Mouse (Mus musculus): ENCODE measurements around the gene Tmprss3. TPM values are rescaled to one million over a fixed set of nuclear protein-coding genes. Genes with fewer than 3 reads are reported as not detected.
A peak's percentile ranks its signal among the peaks of the same experiment; 100 is the strongest.

The Tmprss3 gene
- polyA plus RNA-seq, 1 experiment from 2014 or later = 0.43 TPM

DNA sequence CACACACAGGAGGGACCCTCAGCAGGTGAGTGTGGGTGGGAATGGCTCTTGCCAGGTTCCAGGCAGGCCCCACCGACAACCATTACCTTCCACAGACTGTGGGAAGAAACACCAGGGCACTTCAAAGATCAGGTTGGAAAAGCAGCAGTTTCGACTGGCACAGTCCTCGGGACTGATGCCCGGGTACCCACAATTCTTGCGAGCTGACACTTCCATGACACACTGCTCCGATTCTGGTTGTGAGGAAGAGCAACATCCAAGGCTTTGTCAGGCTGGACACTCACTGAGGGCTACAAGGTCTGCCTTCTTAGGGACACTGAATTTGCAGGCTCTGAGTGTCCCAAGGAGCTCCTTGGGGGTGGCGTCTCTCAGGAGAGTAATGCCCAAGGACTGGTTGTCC lies 56.7 kb downstream of the Tmprss3 start:
- ATAC-seq (ENCODE audit: insufficient number of reproducible peaks, insufficient read depth, low FRiP score, low read depth) = no peak

DNA sequence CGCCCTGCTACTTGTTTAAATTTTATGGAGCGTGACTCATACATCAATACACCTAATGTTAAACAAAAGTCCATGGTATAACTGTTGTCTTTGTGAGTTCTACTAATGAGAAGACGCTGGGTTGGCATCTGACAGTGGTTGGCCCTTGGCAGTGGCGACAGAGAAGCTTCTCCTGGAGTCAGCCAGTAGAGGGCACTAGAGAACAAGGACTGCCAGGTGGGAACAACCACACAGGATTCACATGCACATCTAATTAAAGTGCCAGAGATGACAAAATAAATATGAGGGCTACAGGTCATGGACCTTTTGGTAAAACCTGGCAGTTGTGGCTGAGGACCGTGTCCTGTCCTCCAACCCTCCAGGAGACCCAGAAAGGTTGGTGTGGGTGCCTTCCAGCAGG lies 60.4 kb downstream of the Tmprss3 start:
- 17% methylated on average over 5 of the region's 5 CpGs for WGBS
- Histone ChIP-seq H3K9ac (replicated peaks; ENCODE audit: low read depth, low read length) (no peak overlapping the region), H3K27me3 (ENCODE audit: control insufficient read depth, insufficient read depth, low read length) (no peaks in the 10 kb centered on the region), H3K27ac (ENCODE audit: low read length) (no peak overlapping the region), H3K9me3 (ENCODE audit: control insufficient read depth, low read depth, low read length) (no peaks in the 10 kb centered on the region), H3K4me3 (ENCODE audit: low read depth, low read length) (no peak overlapping the region), H3K4me2 (replicated peaks; ENCODE audit: low read depth, low read length) (no peak overlapping the region), H3K4me1 (ENCODE audit: control insufficient read depth, insufficient read depth, low read length) (no peaks in the 10 kb centered on the region; the same call in 1 of the 2 replicates), H3K36me3 (ENCODE audit: control insufficient read depth, insufficient read depth, low read length) (no peaks in the 10 kb centered on the region)
- ATAC-seq (ENCODE audit: insufficient number of reproducible peaks, insufficient read depth, low FRiP score, low read depth) = no peak

More for the DNA sequence above, 56.7 kb downstream of the Tmprss3 start:
- no peak overlapping the region for H3K9ac ChIP-seq (replicated peaks; ENCODE audit: low read depth, low read length)
- H3K36me3 ChIP-seq (ENCODE audit: control insufficient read depth, insufficient read depth, low read length) = no peaks in the 10 kb centered on the region
- no peak overlapping the region for H3K27ac ChIP-seq (ENCODE audit: low read length)
- WGBS = 89% methylated on average over 7 of the region's 7 CpGs
- no peaks in the 10 kb centered on the region for H3K27me3 ChIP-seq (ENCODE audit: control insufficient read depth, insufficient read depth, low read length)
- H3K9me3 ChIP-seq (ENCODE audit: control insufficient read depth, low read depth, low read length) = no peaks in the 10 kb centered on the region
- H3K4me3 ChIP-seq (ENCODE audit: low read depth, low read length) = no peak overlapping the region
- no peak overlapping the region for H3K4me2 ChIP-seq (replicated peaks; ENCODE audit: low read depth, low read length)
- 0 out of 2 replicates have a peak, but pooled peaks cover 4% of the 10 kb centered on the region for H3K4me1 ChIP-seq (ENCODE audit: control insufficient read depth, insufficient read depth, low read length)

DNA sequence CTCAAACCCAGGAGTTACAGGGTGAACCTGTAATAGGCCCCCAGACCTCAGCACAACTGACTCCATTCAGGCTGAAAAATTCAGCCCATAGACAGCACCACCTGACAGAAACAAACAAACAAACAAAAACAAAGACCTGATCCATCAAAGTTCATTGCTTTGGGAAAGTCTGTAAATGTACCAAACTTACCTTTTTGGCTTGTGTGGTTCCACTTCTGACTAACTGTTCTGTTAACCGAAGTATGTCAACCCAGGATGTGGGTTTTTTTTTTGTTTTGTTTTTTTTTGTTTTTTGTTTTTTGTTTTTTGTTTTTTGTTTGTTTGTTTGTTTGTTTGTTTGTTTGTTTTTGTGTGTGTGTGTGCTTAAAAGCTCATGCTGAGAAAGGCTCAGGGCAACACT lies 62.0 kb downstream of the Tmprss3 start:
- H3K4me2 ChIP-seq (replicated peaks; ENCODE audit: low read depth, low read length) = no peak overlapping the region
- no peaks in the 10 kb centered on the region; the same call in 1 of the 2 replicates for H3K4me1 ChIP-seq (ENCODE audit: control insufficient read depth, insufficient read depth, low read length)
- H3K36me3 ChIP-seq (ENCODE audit: control insufficient read depth, insufficient read depth, low read length) = no peaks in the 10 kb centered on the region
- no peak for ATAC-seq (ENCODE audit: insufficient number of reproducible peaks, insufficient read depth, low FRiP score, low read depth)
- no peak overlapping the region for H3K9ac ChIP-seq (replicated peaks; ENCODE audit: low read depth, low read length)
- 93% methylated on average over 1 of the region's 1 CpGs for WGBS
- H3K4me3 ChIP-seq (ENCODE audit: low read depth, low read length) = no peak overlapping the region
- no peaks in the 10 kb centered on the region for H3K9me3 ChIP-seq (ENCODE audit: control insufficient read depth, low read depth, low read length)
- no peak overlapping the region for H3K27ac ChIP-seq (ENCODE audit: low read length)
- no peaks in the 10 kb centered on the region for H3K27me3 ChIP-seq (ENCODE audit: control insufficient read depth, insufficient read depth, low read length)

DNA sequence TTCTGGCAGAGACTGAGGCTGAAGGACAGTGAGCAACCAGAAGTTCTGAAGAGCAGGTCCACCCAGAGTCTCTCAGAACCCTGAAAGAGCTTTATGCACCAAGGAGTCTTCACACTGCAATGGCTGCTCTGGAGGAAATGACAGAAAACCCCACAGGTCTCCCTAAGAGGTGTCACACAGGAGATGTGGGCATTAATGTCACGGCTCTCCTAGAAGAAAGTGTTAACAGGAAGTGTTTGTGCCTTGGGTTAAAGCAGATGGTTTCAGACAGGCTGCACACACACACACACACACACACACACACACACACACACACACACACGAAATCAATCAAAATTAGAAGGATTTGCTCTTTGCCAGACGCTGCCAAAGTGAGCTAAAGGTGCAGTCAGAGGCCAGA lies 62.5 kb downstream of the Tmprss3 start:
- Histone ChIP-seq H3K4me2 (replicated peaks; ENCODE audit: low read depth, low read length) (no peak overlapping the region), H3K9ac (replicated peaks; ENCODE audit: low read depth, low read length) (no peak overlapping the region), H3K36me3 (ENCODE audit: control insufficient read depth, insufficient read depth, low read length) (no peaks in the 10 kb centered on the region), H3K9me3 (ENCODE audit: control insufficient read depth, low read depth, low read length) (no peaks in the 10 kb centered on the region), H3K4me1 (ENCODE audit: control insufficient read depth, insufficient read depth, low read length) (no peaks in the 10 kb centered on the region; the same call in 1 of the 2 replicates), H3K27ac (ENCODE audit: low read length) (no peak overlapping the region), H3K4me3 (ENCODE audit: low read depth, low read length) (no peak overlapping the region), H3K27me3 (ENCODE audit: control insufficient read depth, insufficient read depth, low read length) (no peaks in the 10 kb centered on the region)
- WGBS = 32% methylated on average over 3 of the region's 3 CpGs
- ATAC-seq (ENCODE audit: insufficient number of reproducible peaks, insufficient read depth, low FRiP score, low read depth) = no peak

DNA sequence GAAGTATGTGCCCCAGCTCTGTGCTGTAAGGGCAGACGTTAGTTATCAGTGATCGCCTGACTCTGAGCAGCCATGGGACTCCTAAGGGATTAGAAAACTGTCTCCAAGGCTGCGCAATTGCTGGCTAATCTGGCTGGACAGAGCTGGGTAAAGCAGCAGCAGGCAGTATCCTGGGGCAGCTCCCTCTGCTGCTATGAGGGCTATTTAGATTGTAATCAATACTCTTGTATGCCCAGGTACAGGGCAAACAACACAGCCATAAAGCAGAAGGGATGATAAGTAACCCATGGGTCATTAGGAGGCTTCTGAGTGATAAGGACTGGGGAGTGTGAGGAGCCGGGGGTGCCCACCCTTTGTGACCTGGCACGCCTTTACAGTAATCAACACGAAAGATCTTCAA lies 63.9 kb downstream of the Tmprss3 start:
- Histone ChIP-seq H3K9ac (replicated peaks; ENCODE audit: low read depth, low read length) (no peak overlapping the region), H3K27me3 (ENCODE audit: control insufficient read depth, insufficient read depth, low read length) (no peaks in the 10 kb centered on the region), H3K9me3 (ENCODE audit: control insufficient read depth, low read depth, low read length) (no peaks in the 10 kb centered on the region), H3K36me3 (ENCODE audit: control insufficient read depth, insufficient read depth, low read length) (no peaks in the 10 kb centered on the region), H3K27ac (ENCODE audit: low read length) (no peak overlapping the region), H3K4me1 (ENCODE audit: control insufficient read depth, insufficient read depth, low read length) (no peaks in the 10 kb centered on the region; the same call in 1 of the 2 replicates), H3K4me2 (replicated peaks; ENCODE audit: low read depth, low read length) (no peak overlapping the region), H3K4me3 (ENCODE audit: low read depth, low read length) (no peak overlapping the region)
- no peak for ATAC-seq (ENCODE audit: insufficient number of reproducible peaks, insufficient read depth, low FRiP score, low read depth)
- 56% methylated on average over 6 of the region's 6 CpGs for WGBS

DNA sequence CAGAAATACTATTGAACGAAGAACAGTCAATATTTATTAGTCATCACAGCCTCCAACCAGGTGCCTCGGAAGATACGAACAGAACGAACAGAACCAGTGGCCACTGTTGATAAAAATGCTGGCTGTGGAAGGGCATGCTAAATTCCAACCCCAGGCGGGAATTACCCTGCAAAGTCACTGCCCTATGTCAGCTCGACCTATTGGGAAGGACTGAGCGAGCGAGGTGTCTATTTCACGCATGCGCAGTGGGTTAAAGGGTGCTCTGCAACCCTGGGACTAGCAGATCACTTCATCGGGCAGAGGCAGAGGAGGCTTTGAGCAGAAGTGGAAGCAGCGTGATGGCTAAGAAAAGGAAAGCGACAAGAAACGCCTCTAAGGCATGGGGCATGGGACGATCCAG lies 65.0 kb downstream of the Tmprss3 start:
- Histone ChIP-seq H3K36me3 (ENCODE audit: control insufficient read depth, insufficient read depth, low read length) (no peaks in the 10 kb centered on the region), H3K27ac (ENCODE audit: low read length) (no peak overlapping the region), H3K4me3 (ENCODE audit: low read depth, low read length) (no peak overlapping the region), H3K4me2 (replicated peaks; ENCODE audit: low read depth, low read length) (no peak overlapping the region), H3K9me3 (ENCODE audit: control insufficient read depth, low read depth, low read length) (no peaks in the 10 kb centered on the region), H3K4me1 (ENCODE audit: control insufficient read depth, insufficient read depth, low read length) (no peaks in the 10 kb centered on the region; the same call in 1 of the 2 replicates), H3K9ac (replicated peaks; ENCODE audit: low read depth, low read length) (no peak overlapping the region), H3K27me3 (ENCODE audit: control insufficient read depth, insufficient read depth, low read length) (no peaks in the 10 kb centered on the region)
- WGBS = 51% methylated on average over 15 of the region's 15 CpGs
- no peak for ATAC-seq (ENCODE audit: insufficient number of reproducible peaks, insufficient read depth, low FRiP score, low read depth)

DNA sequence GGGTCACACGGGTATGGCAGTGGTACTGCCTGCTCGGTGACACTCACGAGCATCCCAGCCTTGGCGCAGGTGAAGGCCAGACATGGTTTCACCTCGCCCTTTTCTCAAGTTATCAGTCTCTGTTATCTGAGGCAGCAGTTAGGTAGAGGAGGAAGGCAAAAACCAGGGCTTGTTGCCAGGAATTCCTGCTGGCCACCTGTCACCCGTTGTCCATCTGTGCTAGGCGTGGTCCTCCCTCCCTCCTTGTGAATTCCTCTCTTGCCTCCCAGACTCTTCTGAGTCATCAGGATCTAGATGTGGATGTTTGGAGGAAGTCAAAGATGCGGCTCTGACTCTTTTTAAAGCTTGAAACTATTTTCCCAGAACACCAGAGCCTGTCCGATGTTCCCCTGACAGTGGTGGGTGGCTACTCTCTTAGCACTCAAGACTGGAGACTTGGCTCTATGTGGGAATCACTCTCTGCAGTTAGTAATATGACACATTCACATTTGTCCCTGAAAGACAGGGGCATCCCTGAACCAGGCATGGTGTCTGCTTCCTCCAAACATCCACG lies 67.4 kb downstream of the Tmprss3 start:
- WGBS = 71% methylated on average over 10 of the region's 10 CpGs

DNA sequence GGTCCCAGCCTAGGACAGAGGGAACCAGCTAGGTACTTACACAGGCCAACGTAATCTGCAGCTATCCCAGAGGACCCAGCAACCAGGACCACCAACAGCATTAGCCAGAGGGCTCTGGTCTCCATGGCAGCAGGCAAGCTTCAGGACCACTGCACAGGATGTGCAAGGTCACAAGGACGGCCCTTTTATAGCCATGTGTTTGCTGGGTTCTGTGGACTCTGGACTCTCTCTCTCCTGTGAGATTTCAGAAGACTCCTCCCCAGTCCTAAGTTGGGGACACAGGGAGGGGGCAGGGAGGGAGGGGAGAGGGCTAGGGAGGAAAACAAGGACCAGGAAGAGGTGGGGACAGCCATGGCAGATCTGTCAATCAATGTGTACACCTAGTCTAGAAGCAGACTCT lies 69.3 kb downstream of the Tmprss3 start, which contains the start of gene Tff3:
Gene Tff3, minus strand, starts transcription at position 195 of the 400 bp plus-strand sequence.
- no peak within 1 kb of the TSS for H3K4me2 ChIP-seq (replicated peaks; ENCODE audit: low read depth, low read length)
- WGBS = 26% methylated on average over 2 of the region's 2 CpGs
- H3K9me3 ChIP-seq (ENCODE audit: control insufficient read depth, low read depth, low read length) = no peaks in the 10 kb centered on the region
- 0 out of 2 replicates have a peak, but pooled peaks have one; percentile 33 for ATAC-seq (ENCODE audit: insufficient number of reproducible peaks, insufficient read depth, low FRiP score, low read depth)
- no peak within 1 kb of the TSS for H3K9ac ChIP-seq (replicated peaks; ENCODE audit: low read depth, low read length)
- no peaks in the 10 kb centered on the region for H3K36me3 ChIP-seq (ENCODE audit: control insufficient read depth, insufficient read depth, low read length)
- H3K4me3 ChIP-seq (ENCODE audit: low read depth, low read length) = no peak within 1 kb of the TSS
- no peaks in the 10 kb centered on the region; the same call in 1 of the 2 replicates for H3K4me1 ChIP-seq (ENCODE audit: control insufficient read depth, insufficient read depth, low read length)
- no peak within 1 kb of the TSS for H3K27ac ChIP-seq (ENCODE audit: low read length)
- H3K27me3 ChIP-seq (ENCODE audit: control insufficient read depth, insufficient read depth, low read length) = no peaks in the 10 kb centered on the region

More for the DNA sequence above, 67.4 kb downstream of the Tmprss3 start:
- Histone ChIP-seq H3K9ac (replicated peaks; ENCODE audit: low read depth, low read length) (no peak overlapping the region), H3K9me3 (ENCODE audit: control insufficient read depth, low read depth, low read length) (no peaks in the 10 kb centered on the region), H3K4me3 (ENCODE audit: low read depth, low read length) (no peak overlapping the region), H3K36me3 (ENCODE audit: control insufficient read depth, insufficient read depth, low read length) (no peaks in the 10 kb centered on the region), H3K4me1 (ENCODE audit: control insufficient read depth, insufficient read depth, low read length) (no peaks in the 10 kb centered on the region; the same call in 1 of the 2 replicates), H3K27ac (ENCODE audit: low read length) (no peak overlapping the region), H3K4me2 (replicated peaks; ENCODE audit: low read depth, low read length) (no peak overlapping the region), H3K27me3 (ENCODE audit: control insufficient read depth, insufficient read depth, low read length) (no peaks in the 10 kb centered on the region)
- ATAC-seq (ENCODE audit: insufficient number of reproducible peaks, insufficient read depth, low FRiP score, low read depth) = no peak

All from stomach, embryonic 14.5 days (tissue).